Mouse (Mus musculus): ENCODE data around the gene Ppia. TPM values are rescaled to one million over a fixed set of nuclear protein-coding genes. Genes with fewer than 3 reads are reported as not detected.
A peak's percentile ranks its signal among the peaks of the same experiment; 100 is the strongest.

Ppia gene
- polyA plus RNA-seq, 1 experiment from 2014 or later: 4,008 TPM

DNA sequence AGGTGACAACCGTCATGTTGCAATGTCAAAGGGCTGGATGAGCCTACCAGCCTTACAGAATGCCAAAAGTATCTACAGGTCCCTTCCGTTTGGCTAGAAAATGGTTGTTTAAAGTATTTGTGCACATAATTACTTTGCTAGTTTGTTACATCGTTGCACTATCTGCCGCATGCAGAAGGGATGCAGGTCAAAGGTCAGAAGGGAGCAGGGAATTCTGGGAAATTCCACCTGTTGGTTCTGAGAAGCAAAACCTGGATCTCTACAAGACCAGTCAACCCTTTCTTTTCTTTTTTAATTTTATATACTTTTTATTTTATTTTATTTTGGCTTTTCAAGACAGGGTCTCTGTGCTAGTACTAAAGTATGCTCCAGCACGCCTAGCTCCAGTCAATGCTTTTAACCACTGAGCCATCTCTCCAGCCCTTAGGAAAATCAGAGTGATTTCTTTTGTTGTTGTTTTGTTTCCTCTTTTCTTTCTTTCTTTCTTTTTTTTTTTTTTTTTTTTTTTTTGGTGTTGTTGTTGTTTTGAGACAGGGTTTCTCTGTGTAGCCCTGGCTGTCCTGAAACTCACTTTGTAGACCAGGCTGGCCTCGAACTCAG lies 27.0 kb upstream of the Ppia start:
- H3K4me1 ChIP-seq (ENCODE audit: control insufficient read depth, insufficient read depth, low read length): peaks cover 21% of the 10 kb centered on the region
- peak overlapping the region; percentile 97 for H3K4me3 ChIP-seq (ENCODE audit: low read depth, low read length)
- H3K4me2 ChIP-seq (ENCODE audit: low read length): peak overlapping the region; percentile 53
- H3K9ac ChIP-seq (ENCODE audit: low read depth, low read length): peak overlapping the region; percentile 99; the same call in 1 of the 2 replicates
- peak overlapping the region; percentile 91 for H3K27ac ChIP-seq (ENCODE audit: low read length)
- peaks cover 6% of the 10 kb centered on the region; the same call in 1 of the 2 replicates for H3K36me3 ChIP-seq (ENCODE audit: control insufficient read depth, insufficient read depth, low read length)
- no peaks in the 10 kb centered on the region for H3K27me3 ChIP-seq (ENCODE audit: control insufficient read depth, insufficient read depth, low read depth, low read length)
- 92% methylated on average over 6 of the region's 6 CpGs for whole genome bisulfite sequencing
- H3K9me3 ChIP-seq (replicated peaks; ENCODE audit: control insufficient read depth, low read length, poor library complexity, severe bottlenecking): no peaks in the 10 kb centered on the region
- no peak for ATAC-seq

DNA sequence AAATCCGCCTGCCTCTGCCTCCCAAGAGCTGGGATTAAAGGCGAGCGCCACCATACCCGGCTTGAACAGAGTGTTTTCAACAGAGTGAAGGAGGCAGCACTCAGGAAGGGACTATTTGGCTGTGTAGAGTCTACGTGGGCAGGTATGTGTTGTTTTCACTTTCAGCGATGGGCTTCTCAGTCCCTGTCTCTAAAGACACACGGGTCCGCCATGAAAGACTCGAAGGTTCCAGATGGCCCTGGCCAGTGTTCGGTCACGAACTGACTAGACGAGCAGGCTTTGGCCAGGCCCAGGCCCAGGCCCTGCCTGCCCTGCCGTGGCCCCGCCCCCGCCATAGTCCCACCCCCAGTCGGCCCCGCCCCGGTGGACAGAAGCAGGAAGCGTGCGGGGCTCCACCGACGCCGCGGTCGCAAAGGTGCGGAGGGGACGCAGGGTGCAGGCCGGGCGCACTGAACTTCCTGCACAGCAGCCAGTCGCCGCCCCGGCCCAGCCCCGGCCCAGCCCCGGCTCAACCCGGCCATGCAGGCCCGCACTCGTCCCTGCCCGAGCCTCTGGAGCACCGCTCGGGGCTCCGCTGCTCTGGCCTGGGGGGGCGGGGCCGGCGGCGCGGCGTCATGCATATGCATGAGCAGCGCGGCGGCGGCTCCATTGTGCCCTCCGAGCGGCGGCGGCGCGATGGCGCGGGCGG lies 26.4 kb upstream of the Ppia start, which contains the start of gene Zmiz2:
Gene Zmiz2, plus strand, starts transcription at position 349 of the 688 bp plus-strand sequence.
- Histone ChIP-seq H3K4me2 (ENCODE audit: low read length) (peak within 1 kb of the TSS; percentile 85), H3K9ac (ENCODE audit: low read depth, low read length) (peak within 1 kb of the TSS; percentile 99), H3K27ac (ENCODE audit: low read length) (peak within 1 kb of the TSS; percentile 91), H3K4me3 (ENCODE audit: low read depth, low read length) (peak within 1 kb of the TSS; percentile 97), H3K9me3 (replicated peaks; ENCODE audit: control insufficient read depth, low read length, poor library complexity, severe bottlenecking) (no peaks in the 10 kb centered on the region), H3K4me1 (ENCODE audit: control insufficient read depth, insufficient read depth, low read length) (peaks cover 21% of the 10 kb centered on the region), H3K27me3 (ENCODE audit: control insufficient read depth, insufficient read depth, low read depth, low read length) (no peaks in the 10 kb centered on the region), H3K36me3 (ENCODE audit: control insufficient read depth, insufficient read depth, low read length) (peaks cover 6% of the 10 kb centered on the region; the same call in 1 of the 2 replicates)
- 9% methylated on average over 33 of the region's 60 CpGs for WGBS
- peak; percentile 98 for ATAC-seq

DNA sequence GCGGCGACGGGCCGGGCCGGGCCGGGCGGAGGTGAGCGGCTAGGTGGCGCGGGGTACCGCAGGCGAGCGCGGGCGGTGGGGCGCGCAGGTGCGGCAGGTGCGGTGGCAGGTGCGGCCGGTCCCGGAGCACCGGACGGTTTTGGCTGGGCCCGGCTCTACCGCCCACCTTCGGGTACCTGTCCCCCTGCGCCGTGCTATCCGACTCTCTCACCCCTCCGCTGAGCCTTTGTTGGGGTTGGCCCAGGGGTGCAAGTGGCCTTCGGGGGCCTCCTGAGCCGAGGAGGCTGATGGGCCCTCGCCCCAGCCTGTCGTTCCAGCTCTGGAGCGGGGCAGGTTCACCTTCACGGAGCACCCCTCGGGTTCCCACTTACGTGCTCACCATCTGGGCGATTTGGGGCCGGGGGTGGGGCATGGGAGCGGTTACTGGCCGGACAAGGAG lies 25.7 kb upstream of the Ppia start:
- Histone ChIP-seq H3K27me3 (ENCODE audit: control insufficient read depth, insufficient read depth, low read depth, low read length) (no peaks in the 10 kb centered on the region), H3K9ac (ENCODE audit: low read depth, low read length) (peak overlapping the region; percentile 99), H3K4me2 (ENCODE audit: low read length) (peak overlapping the region; percentile 85), H3K4me1 (ENCODE audit: control insufficient read depth, insufficient read depth, low read length) (peaks cover 21% of the 10 kb centered on the region), H3K9me3 (replicated peaks; ENCODE audit: control insufficient read depth, low read length, poor library complexity, severe bottlenecking) (no peaks in the 10 kb centered on the region), H3K4me3 (ENCODE audit: low read depth, low read length) (peak overlapping the region; percentile 97), H3K27ac (ENCODE audit: low read length) (peak overlapping the region; percentile 91), H3K36me3 (ENCODE audit: control insufficient read depth, insufficient read depth, low read length) (peaks cover 6% of the 10 kb centered on the region; the same call in 1 of the 2 replicates)
- WGBS: under 1% methylated on average over 38 of the region's 43 CpGs
- peak; percentile 52 for ATAC-seq

DNA sequence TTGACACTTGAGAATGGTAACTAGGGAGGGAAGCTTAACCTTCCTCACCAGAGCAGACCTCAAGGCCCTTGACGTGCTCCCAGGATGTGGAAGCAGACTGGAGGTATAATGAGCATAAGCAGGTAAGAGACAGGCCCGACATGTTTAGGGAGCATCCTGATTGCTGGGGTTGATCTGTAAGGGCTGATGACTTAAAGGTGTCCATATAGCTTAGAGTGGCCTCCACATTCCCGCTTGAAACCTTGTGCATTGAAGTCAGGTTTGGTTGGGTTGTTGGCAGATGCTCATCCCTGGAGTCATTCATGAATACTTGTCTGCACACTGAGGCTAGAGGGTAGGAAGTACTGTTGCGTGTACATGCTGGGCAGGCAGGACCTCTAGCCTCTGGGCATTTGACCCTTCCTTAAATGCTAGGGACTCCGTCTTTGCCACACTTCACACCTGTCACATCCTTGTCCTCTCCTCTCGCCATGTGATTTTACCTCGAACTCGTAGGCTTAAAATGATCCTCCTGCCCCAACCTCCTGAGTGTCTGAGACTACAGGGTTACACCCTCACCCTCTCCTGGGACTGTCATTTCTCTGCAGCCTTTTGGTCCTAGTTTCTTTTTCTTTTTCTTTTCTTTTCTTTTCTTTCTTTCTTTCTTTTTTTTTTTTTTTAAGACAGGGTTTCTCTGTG lies 24.7 kb upstream of the Ppia start:
- no peaks in the 10 kb centered on the region for H3K27me3 ChIP-seq (ENCODE audit: control insufficient read depth, insufficient read depth, low read depth, low read length)
- H3K36me3 ChIP-seq (ENCODE audit: control insufficient read depth, insufficient read depth, low read length): peaks cover 11% of the 10 kb centered on the region; the same call in 1 of the 2 replicates
- H3K4me2 ChIP-seq (ENCODE audit: low read length): peak overlapping the region; percentile 85
- no peak overlapping the region for H3K27ac ChIP-seq (ENCODE audit: low read length)
- peak overlapping the region; percentile 99 for H3K9ac ChIP-seq (ENCODE audit: low read depth, low read length)
- no peaks in the 10 kb centered on the region for H3K9me3 ChIP-seq (replicated peaks; ENCODE audit: control insufficient read depth, low read length, poor library complexity, severe bottlenecking)
- ATAC-seq: no peak
- 82% methylated on average over 8 of the region's 8 CpGs for WGBS
- H3K4me1 ChIP-seq (ENCODE audit: control insufficient read depth, insufficient read depth, low read length): peaks cover 21% of the 10 kb centered on the region
- peak overlapping the region; percentile 97 for H3K4me3 ChIP-seq (ENCODE audit: low read depth, low read length)

DNA sequence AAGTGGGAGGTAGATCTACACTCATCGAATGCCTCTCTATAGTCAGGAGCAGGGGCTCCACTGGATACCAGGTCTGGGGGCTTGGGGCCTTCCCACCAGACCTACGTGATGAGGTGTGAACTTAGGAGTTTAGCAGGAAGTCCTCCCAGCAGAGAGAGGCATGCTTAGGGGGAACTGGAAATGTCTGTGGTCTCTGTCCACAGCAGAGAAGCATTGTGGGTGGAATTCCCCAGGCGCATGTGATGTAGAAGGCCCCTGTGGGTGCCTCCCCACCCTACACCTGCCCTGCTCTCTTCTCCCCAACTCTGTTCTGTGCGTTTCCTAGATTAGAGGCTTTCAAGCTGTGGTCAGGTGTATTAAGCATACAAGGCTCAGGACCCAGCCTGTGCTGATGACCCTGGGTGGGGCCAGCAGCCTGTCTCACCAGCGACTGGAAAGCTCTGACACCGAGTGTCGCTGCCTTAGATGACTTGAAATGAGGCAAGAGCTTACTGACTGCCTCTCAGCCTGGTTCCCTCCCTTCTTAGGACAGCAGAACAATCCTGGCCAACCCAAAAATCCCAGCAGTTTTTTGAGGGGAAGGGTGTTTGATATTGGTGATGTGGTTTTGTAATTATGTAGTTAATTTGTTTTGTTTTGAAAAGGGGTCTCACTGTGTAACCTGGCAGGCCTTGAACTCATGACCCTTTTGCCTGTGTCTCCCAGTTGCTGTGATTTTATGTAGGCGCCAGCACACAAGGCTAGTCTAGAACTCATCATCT lies 23.5 kb upstream of the Ppia start:
- no peaks in the 10 kb centered on the region for H3K27me3 ChIP-seq (ENCODE audit: control insufficient read depth, insufficient read depth, low read depth, low read length)
- no peak overlapping the region for H3K4me2 ChIP-seq (ENCODE audit: low read length)
- H3K27ac ChIP-seq (ENCODE audit: low read length): no peak overlapping the region
- H3K36me3 ChIP-seq (ENCODE audit: control insufficient read depth, insufficient read depth, low read length): peaks cover 20% of the 10 kb centered on the region; the same call in 1 of the 2 replicates
- H3K9me3 ChIP-seq (replicated peaks; ENCODE audit: control insufficient read depth, low read length, poor library complexity, severe bottlenecking): no peaks in the 10 kb centered on the region
- peaks cover 21% of the 10 kb centered on the region for H3K4me1 ChIP-seq (ENCODE audit: control insufficient read depth, insufficient read depth, low read length)
- H3K9ac ChIP-seq (ENCODE audit: low read depth, low read length): no peak overlapping the region
- WGBS: 97% methylated on average over 8 of the region's 8 CpGs
- H3K4me3 ChIP-seq (ENCODE audit: low read depth, low read length): no peak overlapping the region
- ATAC-seq: no peak

DNA sequence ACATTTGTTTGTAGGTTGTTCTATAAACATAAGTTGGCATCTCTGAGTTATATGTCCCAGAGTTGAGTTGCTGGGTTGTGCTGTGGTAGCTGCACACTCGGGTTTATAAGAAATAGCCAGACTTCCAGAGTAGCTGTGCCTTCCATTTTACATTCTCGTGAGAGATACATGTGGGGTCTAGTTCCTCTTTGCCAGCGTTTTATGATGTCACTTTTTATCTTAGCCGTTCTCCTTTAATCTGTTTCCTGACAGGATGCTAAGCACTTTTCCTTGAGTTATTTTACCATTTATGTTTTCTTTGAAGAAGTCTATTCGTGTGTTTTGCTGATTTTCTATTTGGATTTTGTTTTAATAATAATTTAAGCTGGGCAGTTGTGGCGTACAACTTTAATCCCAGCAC lies 22.4 kb upstream of the Ppia start:
- no peaks in the 10 kb centered on the region for H3K27me3 ChIP-seq (ENCODE audit: control insufficient read depth, insufficient read depth, low read depth, low read length)
- no peak for ATAC-seq
- no peaks in the 10 kb centered on the region for H3K9me3 ChIP-seq (replicated peaks; ENCODE audit: control insufficient read depth, low read length, poor library complexity, severe bottlenecking)
- no peak overlapping the region for H3K4me2 ChIP-seq (ENCODE audit: low read length)
- H3K4me1 ChIP-seq (ENCODE audit: control insufficient read depth, insufficient read depth, low read length): peaks cover 21% of the 10 kb centered on the region
- no peak overlapping the region for H3K4me3 ChIP-seq (ENCODE audit: low read depth, low read length)
- no peak overlapping the region for H3K27ac ChIP-seq (ENCODE audit: low read length)
- H3K9ac ChIP-seq (ENCODE audit: low read depth, low read length): no peak overlapping the region
- 90% methylated on average over 6 of the region's 6 CpGs for WGBS
- peaks cover 30% of the 10 kb centered on the region for H3K36me3 ChIP-seq (ENCODE audit: control insufficient read depth, insufficient read depth, low read length)

DNA sequence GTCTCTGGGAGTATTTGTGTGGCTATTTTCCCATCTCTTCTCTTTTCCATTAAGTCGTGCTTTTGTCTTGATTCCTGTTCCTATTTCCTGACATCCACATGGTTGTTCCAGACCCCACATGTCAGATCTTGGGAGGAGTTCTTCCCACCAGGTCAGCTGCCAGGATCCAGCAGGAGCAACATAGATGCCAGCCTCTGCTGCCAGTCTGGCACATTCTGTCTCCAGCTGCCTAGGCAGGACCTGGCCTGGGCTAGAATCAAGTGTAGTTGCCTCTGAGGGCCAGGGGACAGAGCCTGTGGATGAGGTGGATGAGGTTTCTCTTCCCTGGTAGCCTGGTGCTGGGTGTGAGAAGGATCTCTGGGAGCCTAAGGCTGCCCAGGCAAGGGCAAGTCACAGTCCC lies 21.4 kb upstream of the Ppia start:
- WGBS: 86% methylated on average over 1 of the region's 1 CpGs
- no peak overlapping the region for H3K4me3 ChIP-seq (ENCODE audit: low read depth, low read length)
- H3K4me1 ChIP-seq (ENCODE audit: control insufficient read depth, insufficient read depth, low read length): peaks cover 21% of the 10 kb centered on the region
- no peak for ATAC-seq
- no peaks in the 10 kb centered on the region for H3K27me3 ChIP-seq (ENCODE audit: control insufficient read depth, insufficient read depth, low read depth, low read length)
- no peak overlapping the region for H3K27ac ChIP-seq (ENCODE audit: low read length)
- peaks cover 40% of the 10 kb centered on the region for H3K36me3 ChIP-seq (ENCODE audit: control insufficient read depth, insufficient read depth, low read length)
- no peaks in the 10 kb centered on the region for H3K9me3 ChIP-seq (replicated peaks; ENCODE audit: control insufficient read depth, low read length, poor library complexity, severe bottlenecking)
- no peak overlapping the region for H3K9ac ChIP-seq (ENCODE audit: low read depth, low read length)
- H3K4me2 ChIP-seq (ENCODE audit: low read length): no peak overlapping the region

DNA sequence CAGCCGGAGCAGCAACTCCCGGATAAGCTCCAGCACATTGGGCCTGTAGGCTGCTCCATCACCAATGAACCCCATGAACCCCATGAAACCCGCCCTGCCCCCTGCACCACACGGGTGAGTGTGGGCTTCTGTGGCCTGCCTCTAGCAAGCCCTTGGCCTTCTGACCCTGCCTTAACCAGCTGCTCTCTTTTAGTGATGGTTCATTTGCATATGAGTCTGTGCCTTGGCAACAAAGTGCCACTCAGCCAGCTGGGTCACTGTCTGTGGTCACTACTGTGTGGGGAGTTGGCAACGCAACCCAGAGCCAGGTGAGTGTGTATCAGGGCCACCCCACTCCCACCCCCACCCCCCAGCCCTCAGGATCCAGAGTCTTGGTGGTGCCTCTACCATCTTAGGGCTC lies 19.7 kb upstream of the Ppia start:
- no peak for ATAC-seq
- no peak overlapping the region for H3K4me2 ChIP-seq (ENCODE audit: low read length)
- peaks cover 54% of the 10 kb centered on the region for H3K36me3 ChIP-seq (ENCODE audit: control insufficient read depth, insufficient read depth, low read length)
- 84% methylated on average over 5 of the region's 5 CpGs for WGBS
- H3K27me3 ChIP-seq (ENCODE audit: control insufficient read depth, insufficient read depth, low read depth, low read length): no peaks in the 10 kb centered on the region
- H3K9ac ChIP-seq (ENCODE audit: low read depth, low read length): no peak overlapping the region
- peaks cover 14% of the 10 kb centered on the region for H3K4me1 ChIP-seq (ENCODE audit: control insufficient read depth, insufficient read depth, low read length)
- no peak overlapping the region for H3K27ac ChIP-seq (ENCODE audit: low read length)
- no peaks in the 10 kb centered on the region for H3K9me3 ChIP-seq (replicated peaks; ENCODE audit: control insufficient read depth, low read length, poor library complexity, severe bottlenecking)
- H3K4me3 ChIP-seq (ENCODE audit: low read depth, low read length): no peak overlapping the region

All from midbrain, embryonic 16.5 days (tissue).